Mouse (Mus musculus): Measurements from ENCODE around the gene Arfgef2.
A peak's percentile ranks its signal among the peaks of the same experiment; 100 is the strongest.

Arfgef2 gene

DNA sequence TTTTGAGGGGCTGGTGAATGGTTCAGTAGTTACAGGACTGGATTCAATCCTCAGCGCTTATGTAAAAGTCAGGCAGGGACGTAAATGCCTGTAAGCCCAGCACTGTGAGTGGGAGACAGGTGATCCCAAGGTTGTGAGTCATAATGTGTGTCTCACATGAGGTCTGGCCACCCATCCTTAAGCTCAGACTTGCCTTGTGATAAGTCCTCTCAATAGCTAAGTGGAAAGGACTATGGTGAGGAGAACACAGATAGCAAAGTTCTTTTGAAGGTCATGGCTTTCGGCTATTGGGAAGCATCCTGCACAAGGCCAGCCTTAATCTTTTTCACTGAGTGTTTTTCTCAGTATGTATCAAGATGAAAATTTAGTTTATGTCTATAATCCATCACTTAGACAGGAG is 104.3 kb downstream of the Arfgef2 start:
- DNase-seq: no peak

DNA sequence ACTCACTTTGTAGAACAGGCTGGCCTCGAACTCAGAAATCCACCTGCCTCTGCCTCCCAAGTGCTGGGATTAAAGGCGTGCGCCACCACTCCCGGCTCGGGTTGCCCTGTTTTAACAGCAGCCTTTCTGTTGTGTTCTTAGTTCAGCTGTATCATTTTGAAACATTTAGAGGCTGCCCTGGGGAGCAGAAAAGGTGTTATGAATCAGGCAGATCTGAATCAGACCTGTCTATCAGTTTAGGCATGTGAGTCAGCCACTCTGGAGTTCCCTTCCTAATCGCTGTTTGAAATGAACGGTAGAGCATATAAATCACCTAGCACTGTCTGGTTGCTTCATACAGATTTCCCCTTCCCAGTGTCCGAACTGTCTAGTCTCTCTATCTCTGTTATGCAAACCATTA is 105.1 kb downstream of the Arfgef2 start:
- DNase-seq: no peak

DNA sequence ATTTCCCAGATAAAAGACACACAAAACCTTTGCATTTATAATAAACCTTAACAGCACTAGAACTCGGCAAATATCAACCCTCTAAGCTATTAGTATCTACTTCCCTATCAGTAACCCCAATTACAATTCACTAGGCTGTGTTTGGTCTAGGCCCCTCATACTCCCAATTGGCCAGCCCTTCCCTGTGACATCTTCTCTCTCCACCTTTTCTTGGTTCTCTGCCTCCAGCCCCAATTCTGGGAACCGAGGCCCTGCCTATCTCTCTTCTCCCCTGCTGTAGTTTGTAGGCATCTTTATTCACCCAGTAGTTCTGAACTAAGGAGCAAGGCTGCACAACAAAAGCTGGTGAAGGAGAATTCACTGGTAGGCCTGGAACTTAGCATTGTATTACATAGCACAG is 118.6 kb downstream of the Arfgef2 start:
- no peak for DNase-seq

DNA sequence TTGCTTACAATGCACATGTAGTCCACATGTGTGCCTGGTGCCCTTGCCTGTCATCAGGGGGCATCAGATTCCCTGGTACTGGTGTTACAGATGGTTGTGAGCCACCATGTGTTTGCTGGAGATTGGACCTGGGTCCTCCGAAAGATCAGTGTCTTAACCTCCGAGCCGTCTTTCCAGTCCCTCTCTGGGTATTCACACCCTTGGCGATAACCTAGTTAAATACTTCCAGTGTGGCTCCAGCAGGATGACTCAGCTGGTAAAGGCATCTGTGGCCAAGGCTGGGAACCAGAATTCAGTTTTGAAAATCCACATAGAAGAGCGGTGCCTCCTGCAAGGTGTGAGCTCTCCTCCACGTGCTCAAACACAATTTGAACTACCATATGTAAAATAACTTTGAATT is 128.6 kb downstream of the Arfgef2 start:
- no peak for DNase-seq

DNA sequence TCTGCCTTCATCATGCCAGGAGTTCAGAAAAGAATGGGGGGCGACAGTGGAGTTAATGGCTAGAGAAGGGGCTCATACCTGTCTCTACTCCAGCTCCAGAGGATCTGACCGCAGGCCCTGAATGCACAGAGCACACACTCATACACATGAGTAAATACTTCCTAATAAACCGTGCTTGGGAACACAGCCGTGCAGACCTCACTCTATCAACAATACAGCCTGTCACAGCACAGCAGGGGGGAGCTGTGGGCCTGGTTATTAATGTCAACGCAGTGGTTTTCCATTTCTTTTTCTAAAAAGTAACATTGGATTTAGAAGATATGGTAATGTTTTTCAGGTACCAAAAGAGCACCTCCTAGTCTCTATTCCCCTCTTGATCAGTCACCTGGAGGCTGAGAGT is 129.0 kb downstream of the Arfgef2 start:
- DNase-seq: no peak

DNA sequence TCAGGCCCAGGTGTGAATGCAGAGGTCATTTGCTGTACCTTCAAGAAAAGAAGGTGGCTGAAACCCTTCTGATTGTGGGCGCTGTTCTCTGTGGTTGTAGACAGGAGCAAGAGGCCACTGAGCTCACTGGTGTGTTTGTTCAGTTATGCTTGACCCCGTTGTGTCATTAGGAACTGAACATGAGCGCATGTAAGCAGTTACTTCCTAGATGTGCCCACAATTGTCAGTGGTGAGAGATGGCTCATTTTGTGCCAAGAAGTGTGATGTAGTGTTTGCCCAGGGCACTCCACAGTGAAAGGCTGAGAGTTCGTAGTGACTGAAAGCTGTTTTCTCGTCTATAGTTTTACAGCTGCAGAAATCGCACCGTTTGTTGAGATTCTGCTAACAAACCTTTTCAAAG is 130.2 kb downstream of the Arfgef2 start:
- no peak for DNase-seq

DNA sequence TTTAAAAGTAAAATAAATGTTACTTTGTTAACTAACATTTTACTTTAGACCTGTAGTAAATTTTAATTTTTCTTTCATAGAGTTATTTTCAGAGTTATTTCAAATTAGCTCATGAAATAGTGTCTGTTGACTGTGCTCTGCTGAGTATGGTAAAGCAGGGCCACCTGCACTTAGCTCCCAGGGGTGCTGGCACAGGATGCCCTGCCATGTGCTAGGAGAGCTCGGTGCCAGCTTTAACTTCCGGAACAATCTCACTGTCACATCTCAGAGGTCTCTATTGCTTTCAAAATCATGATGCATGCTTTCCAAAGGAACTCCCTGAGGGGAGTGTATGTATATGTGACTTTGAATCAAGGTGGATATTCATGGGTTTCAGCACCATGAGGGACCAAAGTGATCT is 130.8 kb downstream of the Arfgef2 start:
- no peak for DNase-seq

DNA sequence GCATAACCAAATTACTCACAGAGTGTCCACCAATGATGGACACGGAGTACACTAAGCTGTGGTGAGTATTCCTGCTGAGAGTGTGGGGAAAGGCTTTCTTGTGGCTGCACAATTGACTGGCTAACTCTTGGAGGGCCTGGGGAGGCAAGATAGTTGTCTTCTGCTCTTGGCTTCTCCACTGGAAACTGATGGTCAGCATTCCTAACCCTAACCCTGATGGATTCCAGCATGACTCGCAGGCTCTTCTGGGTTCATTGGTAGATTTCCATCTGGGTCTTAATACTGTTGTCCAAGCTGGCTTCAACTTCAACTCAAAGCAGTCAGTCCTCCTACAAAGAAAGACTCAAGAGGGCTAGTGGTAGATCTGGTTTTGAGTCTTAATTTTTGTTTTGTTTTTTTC is 137.8 kb downstream of the Arfgef2 start:
- DNase-seq: no peak

DNA sequence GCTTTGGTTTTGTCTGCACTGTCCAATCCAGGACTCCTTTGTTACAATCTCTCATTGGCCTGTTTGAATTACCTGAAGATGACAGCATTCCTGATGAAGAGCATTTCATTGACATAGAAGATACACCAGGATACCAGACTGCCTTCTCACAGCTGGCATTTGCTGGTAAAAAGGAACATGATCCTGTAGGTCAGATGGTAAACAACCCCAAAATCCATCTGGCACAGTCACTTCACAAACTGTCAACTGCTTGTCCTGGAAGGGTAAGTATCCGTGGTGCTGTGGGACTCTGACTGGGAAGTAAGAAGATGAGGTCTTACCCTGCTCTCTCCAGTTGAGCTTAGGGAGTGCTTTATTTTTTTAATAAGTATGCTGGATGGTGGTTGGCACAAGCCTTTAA is 139.0 kb downstream of the Arfgef2 start:
- DNase-seq: no peak

DNA sequence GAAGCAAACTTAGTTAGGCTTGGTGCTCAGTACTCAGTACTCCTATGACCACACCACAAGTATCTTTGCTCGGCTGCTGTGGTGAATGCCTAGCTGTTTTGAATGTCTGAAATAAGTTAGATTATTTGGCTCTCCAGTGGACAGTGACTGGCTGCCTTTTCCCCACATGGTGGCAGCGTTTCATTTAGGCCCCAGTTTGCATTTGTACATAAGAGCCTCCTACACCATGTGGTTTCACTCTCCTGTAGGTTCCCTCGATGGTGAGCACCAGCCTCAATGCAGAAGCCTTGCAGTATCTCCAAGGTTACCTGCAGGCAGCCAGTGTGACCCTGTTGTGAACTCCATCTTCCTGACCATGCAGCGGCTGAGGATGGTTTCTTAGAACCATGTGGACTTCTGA is 140.1 kb downstream of the Arfgef2 start:
- peak; percentile 31 to 47 for DNase-seq

Data from kidney, postnatal 4 days (tissue).